Mouse (Mus musculus) CD4-positive helper T cell, adult 2 months (primary cell): ENCODE data around the gene Pip4p1.

ENCODE experiments used
- DNase-seq: peaks from one replicate; pipeline ENCODE4 v3.0.0-alpha.2; 2012; ENCODE audit warnings: low read depth, missing footprints, low spot score

Pip4p1 gene

DNA sequence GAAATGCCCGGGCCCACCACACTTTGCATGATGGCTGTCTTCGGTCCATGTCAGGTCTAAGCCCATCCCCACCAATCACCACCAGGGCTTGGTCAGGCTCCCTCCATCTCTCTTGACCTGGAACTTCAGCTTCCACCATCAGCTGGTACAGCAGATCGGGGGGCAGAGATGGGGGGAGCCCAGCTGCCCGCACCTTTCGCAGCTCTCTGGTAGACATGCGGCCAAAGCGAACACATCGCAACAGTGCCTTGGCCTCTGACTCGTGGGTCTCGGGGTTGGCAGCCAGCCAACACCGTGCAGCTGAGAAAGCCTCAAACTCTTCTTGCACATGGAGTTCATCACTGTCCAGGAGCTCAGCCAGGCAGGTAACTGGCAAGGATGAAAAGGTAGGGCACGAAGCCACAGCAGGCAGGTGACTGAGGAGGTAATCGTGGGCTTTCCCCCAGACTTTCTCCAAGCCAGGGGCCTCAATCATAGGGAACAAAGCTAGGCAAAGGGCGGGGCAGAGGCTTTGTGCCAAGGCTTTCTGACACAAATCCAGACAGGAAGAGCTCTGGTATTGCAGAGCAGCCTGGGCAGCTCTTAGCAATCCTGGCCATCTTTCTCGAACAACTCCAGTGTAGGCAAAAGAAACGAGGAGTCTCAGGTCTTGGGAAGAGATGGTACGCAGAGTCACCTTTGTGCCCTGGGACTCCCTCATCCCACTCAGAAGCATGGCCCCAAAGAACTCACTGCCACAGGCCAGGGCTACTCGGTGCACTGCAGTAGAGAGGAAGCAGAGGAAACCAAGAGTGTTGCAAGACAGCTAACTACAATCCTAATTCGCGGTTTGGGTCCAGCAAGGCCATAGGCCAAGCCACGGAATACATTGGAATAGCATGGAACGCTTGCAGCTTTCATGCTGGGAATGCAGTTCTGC, 37.9 kb downstream of the Pip4p1 start:
- DNase-seq: no peak

DNA sequence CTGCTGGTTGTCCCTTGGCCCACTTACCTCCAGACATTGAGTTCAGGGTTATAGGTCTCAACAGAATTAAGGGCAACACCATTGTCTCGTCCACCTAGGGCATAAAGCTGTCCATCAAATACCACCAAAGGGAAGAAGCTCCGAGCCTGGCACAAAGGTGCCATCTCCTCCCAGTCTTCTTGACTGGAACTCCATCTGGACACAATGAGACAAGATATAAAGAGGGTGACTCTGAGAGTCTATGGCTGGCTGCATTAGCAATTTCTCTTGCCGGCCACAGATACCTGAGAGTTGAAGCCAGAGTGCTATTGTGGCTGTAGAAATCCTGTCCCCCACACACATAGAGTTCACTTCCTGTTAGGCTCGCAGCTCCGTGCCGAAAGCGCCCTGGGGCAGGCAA, 38.6 kb downstream of the Pip4p1 start:
- no peak for DNase-seq

DNA sequence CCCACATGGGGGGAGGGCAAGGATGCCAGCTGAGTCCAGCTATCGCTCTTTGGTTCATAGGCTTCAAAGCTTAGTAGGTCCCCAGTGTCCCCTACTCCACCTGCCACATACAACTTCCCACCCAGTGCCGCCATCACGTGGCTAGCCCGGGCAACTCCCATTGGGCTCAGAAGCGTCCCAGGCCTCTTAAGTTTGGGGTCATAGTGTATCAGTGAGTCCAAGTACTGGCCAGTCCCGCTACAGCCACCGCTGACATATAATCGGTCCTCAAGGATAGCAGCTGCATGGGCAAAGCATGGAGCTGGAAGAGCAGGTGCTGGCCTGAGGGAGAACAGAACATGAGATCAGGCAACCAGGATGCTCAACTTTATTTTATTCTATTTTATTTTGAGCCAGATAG, 39.0 kb downstream of the Pip4p1 start:
- DNase-seq: no peak

DNA sequence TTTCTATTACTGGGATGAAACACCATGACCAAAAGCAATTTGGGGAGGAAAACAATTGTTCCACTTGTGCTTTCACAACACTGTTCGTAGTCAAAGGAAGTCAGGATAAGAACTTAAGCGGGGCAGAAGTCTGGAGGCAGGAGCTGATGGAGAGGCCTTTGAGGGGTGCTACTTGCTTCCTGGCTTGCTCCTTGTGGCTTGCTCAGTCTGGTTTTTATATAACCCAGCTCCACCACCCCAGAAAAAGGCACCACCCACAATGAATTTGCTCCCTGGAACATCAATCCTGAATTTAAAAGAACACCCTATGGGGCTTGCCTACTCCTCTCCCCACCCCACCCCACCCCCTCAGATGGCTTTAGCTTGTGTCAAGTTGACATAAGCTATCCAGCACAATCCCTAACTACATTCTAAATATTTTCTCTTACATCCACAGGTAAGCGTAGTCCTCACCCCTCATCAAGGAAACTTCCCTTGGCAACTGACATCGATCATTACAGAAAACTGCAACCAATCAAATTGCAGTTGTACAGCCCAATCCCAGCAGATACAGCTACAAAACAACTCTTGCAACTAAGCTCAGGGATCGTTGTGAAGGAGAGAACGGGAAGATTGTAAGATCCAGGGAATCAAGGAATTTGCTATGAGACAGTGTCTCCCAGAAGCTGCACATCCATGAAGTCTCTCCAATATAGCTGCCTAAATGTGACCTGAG, 54.3 kb downstream of the Pip4p1 start:
- no peak for DNase-seq
